Mouse (Mus musculus) liver, postnatal 0 days (tissue): ENCODE results near the gene Efcab11.

ENCODE experiments used
- CTCF ChIP-seq: sonication (generic); IDR thresholded peaks from 2 replicates; pipeline ENCODE4 v1.5.1; 2016; ENCODE audit warnings: antibody characterized with exemption, low read depth
- EP300 ChIP-seq: IDR thresholded peaks from 2 replicates; pipeline ENCODE4 v1.6.1; 2016; ENCODE audit warnings: antibody characterized with exemption, low read depth, mild to moderate bottlenecking

DNA sequence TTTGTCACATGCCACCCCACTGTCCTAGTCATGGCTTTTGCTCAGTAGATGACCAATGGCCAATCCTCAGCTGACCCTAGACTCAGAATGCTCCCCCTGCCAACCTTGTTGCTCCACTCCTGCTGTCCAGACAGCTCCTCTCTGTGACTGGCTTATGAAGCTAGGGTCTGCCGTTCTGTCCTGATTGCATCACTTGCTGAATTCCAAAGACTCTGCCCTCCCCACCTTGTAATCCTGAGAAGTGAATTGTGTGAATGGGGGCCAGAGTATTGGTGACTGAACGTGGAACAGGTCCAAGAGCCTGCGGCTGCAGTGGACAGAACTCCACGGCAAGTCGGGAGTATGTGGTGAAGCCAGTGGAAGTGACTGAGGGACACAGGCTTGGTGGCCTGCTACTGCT is 145.0 kb downstream of the Efcab11 start:
- TF ChIP-seq CTCF = no peak
- TF ChIP-seq EP300 = no peak
